Mouse (Mus musculus) pancreas, adult 10 weeks (tissue): Measurements from ENCODE around the gene Uprt. TPM values are rescaled to one million over a fixed set of nuclear protein-coding genes. Genes with fewer than 3 reads are reported as not detected.

Experiments used
- polyA plus RNA-seq: library from polyadenylated mRNA; stranded (reverse); fragments of 350-450 nt; fragmentation: Illumina TruSeq; extraction: RNeasy Lipid Tissue Mini Kit (QIAGEN cat#74804); gene quantifications from one replicate; pipeline ENCODE4 v1.2.3, GENCODE M21; 2015; ENCODE audit warnings: low read depth, low replicate concordance; ENCODE audit not compliant: insufficient read depth

Gene Uprt
- 1.4 TPM for polyA plus RNA-seq

GRCm38 (mm10) chrX:104482572-104483443, at the start of gene Uprt:
Gene Uprt, plus strand, starts transcription at chrX:104482818.

Other genes starting within 250 kb of the Uprt start
- gene Abcb7, start 69.0 kb upstream of the Uprt start, polyA plus RNA-seq = 1.5 TPM
- gene Zdhhc15, start 188.2 kb downstream of the Uprt start, polyA plus RNA-seq = 0.24 TPM